Mouse (Mus musculus) layer of hippocampus, adult 2 months (tissue): ENCODE data around the gene Cfap161. TPM values are rescaled to one million over a fixed set of nuclear protein-coding genes. Genes with fewer than 3 reads are reported as not detected.
A peak's percentile ranks its signal among the peaks of the same experiment; 100 is the strongest.

Experiments
- DNase-seq, 2 experiments: peaks; one replicate each; pipeline ENCODE4 v3.0.0; 2022; ENCODE audit warnings: low spot score in 2 of 2
- H3K27ac ChIP-seq: fragments of 200-600 bp; 2 replicates; pipeline ENCODE4 v1.8.1; 2022
- H3K4me3 ChIP-seq: fragments of 200-600 bp; 2 replicates; pipeline ENCODE4 v1.8.1; 2022; ENCODE audit warnings: mild to moderate bottlenecking
- CTCF ChIP-seq: fragments of 200-600 bp; conservative IDR thresholded peaks from 2 replicates; pipeline ENCODE4 v1.8.1; 2022; ENCODE audit warnings: antibody characterized with exemption, mild to moderate bottlenecking, moderate library complexity
- total RNA-seq, 2 experiments: library from RNA; stranded (reverse); gene quantifications; 2 replicates each; pipeline ENCODE4 v1.2.3; 2021

Gene Cfap161
- total RNA-seq, 2 experiments from 2014 or later = 1.3 to 2.5 TPM

DNA sequence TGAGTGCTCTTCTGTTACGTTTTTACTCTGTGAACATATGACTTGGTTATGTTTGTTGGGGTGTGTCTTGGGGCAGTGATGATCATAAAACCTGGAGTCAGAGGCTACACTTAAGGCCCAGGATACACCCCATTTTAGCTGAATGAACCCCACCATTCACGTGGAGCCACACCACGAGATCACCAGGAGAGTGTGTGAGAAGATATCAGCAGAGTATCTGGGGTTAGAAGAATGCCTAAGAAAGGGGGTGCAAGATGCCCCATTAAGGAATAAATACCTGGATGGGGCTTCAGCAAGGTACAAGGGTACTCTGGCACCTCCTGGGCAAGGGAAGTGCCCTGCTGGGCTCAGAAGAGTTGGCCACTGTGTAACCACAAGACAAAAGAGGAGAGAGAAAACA lies 60.4 kb downstream of the Cfap161 start:
- Histone ChIP-seq H3K27ac (no peak overlapping the region), H3K4me3 (no peak overlapping the region)
- DNase-seq = no peak
- TF ChIP-seq CTCF = no peak

DNA sequence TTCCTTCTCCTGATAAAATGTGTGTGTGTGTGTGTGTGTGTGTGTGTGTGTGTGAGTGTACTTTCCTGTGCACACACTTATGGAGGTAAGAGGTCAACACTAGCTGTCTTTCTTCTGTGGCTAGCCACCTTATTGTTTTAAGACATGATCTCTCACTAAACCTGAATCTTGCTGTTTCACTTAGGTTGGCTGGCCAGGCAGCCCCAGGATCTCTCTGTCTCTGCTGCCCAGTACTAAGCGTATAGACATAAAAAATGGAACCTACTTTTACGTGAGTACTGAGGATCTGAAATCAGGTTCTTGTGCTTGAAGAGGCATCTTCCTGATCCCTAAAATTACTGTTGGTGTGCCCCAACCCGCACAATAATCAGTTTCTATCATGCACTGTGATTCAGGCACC lies 61.9 kb downstream of the Cfap161 start:
- no peak for TF ChIP-seq CTCF
- DNase-seq = no peak
- peak overlapping the region; percentile 96 for H3K27ac ChIP-seq
- H3K4me3 ChIP-seq = no peak overlapping the region

DNA sequence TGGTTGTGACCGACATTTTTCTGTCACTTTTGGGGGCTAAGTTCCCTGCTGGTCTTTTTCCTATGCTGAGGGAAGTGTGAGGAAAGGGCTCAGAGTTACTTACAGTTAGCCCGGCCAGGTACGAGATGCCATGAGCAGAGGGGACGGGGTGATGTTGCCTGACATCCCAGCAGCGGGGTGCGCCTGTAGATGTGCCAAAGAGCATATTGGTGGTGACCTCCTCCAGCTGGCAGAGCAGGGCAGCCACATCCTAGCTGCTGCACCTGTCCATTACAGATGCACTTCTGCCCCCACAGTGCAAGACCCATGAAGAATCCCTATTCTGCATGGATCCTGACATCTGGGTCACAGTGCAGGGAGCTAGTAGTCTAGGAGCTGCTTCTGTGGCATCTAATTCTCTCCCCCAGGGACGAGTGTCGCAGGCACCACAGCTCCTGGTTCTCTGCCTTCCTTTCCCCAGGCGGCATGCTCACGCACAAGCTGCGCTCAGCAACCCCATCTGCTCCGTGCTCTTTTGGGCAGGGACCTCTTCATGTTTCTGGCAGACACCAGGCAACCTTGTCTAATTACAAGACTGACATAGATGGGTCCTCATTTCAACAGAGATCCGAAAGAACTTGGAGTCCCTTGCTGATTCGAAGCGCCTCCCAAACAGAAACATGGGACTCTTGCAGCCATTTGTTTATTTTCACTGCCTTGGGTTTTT lies 62.6 kb downstream of the Cfap161 start:
- DNase-seq = peak; percentile 59 to 71
- no peak for TF ChIP-seq CTCF
- Histone ChIP-seq H3K4me3 (peak overlapping the region; percentile 50), H3K27ac (peak overlapping the region; percentile 96)

DNA sequence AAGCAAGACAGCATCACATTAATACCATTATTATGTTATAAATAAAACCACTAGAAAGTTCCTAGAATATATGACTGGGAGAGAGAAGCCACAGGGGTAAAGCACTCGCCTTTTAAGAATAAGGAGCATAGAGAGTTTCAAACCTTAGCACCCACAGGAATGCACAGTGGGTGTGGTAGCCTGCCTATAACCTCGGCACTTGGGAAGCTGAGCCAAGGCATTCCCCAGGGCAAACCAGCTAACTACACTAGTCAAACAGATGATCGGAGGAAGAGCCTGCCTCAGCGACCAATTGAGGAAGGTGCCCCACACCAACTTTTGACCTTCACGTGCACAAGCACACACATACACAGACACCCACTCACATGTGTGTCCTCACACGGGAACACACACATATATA lies 63.4 kb downstream of the Cfap161 start:
- Histone ChIP-seq H3K4me3 (peak overlapping the region; percentile 50), H3K27ac (peak overlapping the region; percentile 96)
- DNase-seq = no peak
- TF ChIP-seq CTCF = no peak

DNA sequence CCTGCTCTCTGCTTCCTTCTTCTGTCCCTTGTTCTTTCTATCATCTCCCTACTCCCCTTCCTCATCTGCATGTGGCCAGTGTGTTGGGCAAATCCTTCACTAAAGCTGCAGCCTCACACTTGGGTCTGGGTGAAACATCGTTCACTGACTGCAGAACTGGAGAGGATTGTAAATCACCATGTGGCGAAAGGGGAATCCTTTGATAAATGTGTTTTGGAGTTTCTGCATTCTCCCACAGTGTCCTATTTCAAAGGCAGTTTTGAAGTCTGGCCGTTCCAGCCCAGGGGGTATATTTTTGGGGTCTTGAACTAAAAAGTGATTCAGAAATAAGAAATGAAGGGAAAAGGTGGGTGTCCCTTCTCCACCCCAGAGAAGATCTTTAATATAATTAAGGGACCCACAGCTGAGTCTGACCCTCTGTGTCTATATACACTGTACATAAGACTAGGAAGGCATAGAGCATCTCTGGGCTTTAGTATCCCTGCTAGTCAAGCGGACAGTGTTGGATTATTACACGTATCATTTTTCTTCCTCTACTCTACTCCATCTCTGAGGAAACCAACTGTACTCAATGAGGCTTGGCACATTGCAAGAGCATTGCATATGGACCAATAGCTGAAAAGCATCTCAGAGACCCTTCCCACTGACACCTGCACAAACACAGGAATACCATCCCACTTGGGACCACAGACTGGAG lies 67.6 kb downstream of the Cfap161 start:
- DNase-seq = no peak
- H3K4me3 ChIP-seq = no peak overlapping the region
- H3K27ac ChIP-seq = no peak overlapping the region
- no peak for TF ChIP-seq CTCF

DNA sequence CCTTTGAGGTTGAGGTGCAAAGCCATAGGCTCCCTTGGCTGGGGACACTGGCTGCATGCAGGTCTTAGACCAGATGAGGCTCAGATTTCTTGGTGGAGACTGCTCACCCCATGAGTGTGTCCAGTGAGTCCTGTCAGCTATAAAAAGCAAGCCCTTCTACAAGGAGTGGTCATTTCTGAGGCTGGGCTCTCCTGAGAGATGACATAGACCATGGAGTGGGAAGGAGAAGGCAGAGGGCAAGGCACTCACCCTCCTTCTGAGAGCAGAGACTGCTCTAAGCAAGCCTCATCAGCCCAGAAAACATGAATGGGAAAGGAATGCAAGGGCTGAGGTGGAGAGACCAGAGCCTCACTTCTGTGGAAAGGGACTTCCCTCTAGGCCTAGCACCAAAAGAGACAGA lies 68.9 kb downstream of the Cfap161 start:
- Histone ChIP-seq H3K27ac (no peak overlapping the region), H3K4me3 (no peak overlapping the region)
- no peak for TF ChIP-seq CTCF
- DNase-seq = no peak

DNA sequence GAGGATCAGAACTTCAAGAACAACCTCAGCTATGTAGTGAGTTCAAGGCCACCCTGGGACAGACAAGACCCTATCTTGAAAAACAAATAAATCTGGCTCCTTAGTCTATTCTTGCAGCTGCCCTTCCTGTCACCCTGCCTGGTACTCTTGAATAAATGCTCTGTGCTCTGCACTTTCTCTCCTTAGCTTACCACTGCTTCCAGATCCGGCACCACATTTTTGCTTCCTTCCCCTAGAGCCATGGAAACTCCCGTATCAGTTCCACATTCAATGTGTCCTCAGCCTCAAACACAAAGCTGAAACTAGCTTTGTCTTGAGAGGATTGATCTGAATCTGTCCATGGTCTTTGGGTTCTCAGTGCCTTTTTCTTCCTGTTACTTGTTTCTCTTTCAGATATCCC lies 70.1 kb downstream of the Cfap161 start:
- H3K27ac ChIP-seq = 0 out of 2 replicates have a peak overlapping the region, but pooled peaks have one; percentile 14
- no peak for TF ChIP-seq CTCF
- H3K4me3 ChIP-seq = no peak overlapping the region
- no peak for DNase-seq

Other genes starting within 250 kb of the Cfap161 start
- under 1 TPM; 0.22 to 0.26 TPM for gene Tmc3, start 210.0 kb downstream of the Cfap161 start, total RNA-seq
- gene Stard5, start 162.9 kb downstream of the Cfap161 start, total RNA-seq = 10 to 100 TPM; 18.3 to 18.5 TPM
- gene Il16, start 49.2 kb downstream of the Cfap161 start, total RNA-seq = 10 to 100 TPM; 67.3 to 70.3 TPM
- 10 to 100 TPM; 18.1 to 20.9 TPM for gene Tlnrd1, start 89.4 kb upstream of the Cfap161 start, total RNA-seq
- 10 to 100 TPM; 57.4 to 62.7 TPM for gene Mesd, start 89.6 kb upstream of the Cfap161 start, total RNA-seq